Mouse (Mus musculus) embryo, embryonic 10.5 days (tissue): ENCODE results near the gene Fgd6.

Experiments
- DNase-seq: peaks from one replicate; pipeline ENCODE4 v3.0.0-alpha.2; 2015; ENCODE audit warnings: low spot score

Fgd6 gene

GRCm38 (mm10) chr10:94134535-94135390, 99.0 kb downstream of the Fgd6 start:
- DNase-seq = no peak

DNA sequence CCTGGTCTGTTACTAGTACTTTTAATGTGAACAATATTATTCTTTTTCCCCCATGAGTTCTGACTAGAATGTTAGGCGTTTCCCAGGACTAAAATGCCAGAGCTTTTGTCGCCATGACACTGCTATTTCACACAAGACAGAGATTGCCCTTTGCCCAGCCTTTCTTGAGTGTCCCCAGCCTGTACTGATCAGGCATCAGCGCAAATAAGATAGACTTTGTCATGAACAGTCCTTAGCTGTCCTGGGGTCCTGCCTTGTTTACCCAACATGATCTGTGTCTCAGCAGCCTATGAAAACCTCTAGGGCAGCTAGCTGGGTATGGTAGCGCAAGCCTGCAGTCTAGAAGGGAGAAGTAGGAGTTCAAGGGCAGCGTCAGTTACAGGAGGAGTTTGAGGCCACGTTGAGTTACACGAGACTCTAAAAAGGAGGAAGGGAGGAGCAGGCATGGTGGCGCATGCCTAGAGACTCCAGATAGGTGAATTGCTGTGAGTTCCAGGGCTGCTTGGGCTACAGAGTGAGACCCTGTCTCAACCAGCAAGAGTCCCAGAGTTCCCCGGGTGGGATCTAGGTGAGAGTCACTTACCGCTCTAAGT, 103.2 kb downstream of the Fgd6 start:
- DNase-seq = no peak

GRCm38 (mm10) chr10:94140227-94140931, 104.6 kb downstream of the Fgd6 start:
- no peak for DNase-seq

- no peak for DNase-seq
These were observed 106.6 kb downstream of the Fgd6 start for GRCm38 (mm10) chr10:94142427-94142826.

DNA sequence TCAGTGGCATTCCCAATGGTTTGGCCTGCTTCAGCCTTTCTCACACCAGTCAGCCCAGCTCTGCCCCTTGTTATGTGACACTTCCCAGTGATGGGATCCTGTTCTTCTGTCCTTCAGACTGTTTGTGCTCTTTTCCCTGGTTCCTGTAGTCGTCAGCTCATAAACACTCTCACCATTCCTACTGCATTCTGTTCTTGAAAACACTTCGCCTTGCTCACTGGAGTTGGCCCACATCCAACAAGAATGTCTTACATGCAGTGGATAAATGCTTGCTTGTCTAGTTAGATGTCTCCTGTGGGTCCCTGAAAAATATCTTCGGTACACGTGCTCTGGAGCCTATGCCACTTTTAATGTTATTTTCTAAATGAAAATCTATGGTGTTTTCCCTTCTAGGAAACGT, 108.8 kb downstream of the Fgd6 start:
- DNase-seq = no peak

- no peak for DNase-seq
These were observed 111.6 kb downstream of the Fgd6 start for GRCm38 (mm10) chr10:94147391-94147755.

DNA sequence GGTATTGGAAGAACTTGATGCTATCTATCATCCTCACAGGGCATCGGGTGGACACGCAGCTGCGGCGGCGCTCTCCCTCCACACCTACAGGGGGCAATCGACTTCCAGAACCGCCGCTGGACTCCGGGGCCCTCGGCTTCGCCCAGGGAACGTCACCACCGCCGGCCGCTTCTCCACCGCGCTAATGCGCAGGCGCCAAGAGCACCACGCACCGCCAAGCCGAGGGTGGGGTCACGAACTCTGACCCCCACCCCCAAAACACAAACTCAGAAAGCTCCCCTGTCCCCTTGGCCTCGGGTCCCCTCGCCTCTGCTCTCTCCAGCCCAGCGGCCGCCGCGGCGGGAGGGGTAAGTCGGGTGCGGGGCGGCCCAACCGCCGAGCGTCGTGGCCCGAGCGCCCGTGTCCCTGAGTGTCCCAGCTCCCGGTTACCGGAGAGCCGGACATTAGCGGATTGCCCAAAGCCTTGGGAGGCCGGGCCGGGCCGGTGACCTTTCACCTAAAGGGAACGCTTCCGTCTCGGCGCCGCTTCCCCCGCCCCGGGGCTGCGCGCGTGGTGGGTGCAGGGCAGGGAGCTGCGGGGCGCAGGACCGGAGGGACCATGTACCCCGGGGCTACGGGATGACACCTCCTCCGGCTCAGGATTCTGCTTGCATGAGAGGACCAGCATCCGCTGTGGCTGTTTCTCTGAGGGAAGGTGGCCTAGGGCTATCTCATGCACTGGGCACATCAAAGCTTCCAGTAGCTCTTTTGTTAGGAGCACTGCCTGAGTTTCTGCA, 112.1 kb downstream of the Fgd6 start, which contains the start of gene Nr2c1:
Gene Nr2c1, plus strand, starts transcription at position 268 of the 776 bp plus-strand sequence.
- DNase-seq = peak; percentile 91

DNA sequence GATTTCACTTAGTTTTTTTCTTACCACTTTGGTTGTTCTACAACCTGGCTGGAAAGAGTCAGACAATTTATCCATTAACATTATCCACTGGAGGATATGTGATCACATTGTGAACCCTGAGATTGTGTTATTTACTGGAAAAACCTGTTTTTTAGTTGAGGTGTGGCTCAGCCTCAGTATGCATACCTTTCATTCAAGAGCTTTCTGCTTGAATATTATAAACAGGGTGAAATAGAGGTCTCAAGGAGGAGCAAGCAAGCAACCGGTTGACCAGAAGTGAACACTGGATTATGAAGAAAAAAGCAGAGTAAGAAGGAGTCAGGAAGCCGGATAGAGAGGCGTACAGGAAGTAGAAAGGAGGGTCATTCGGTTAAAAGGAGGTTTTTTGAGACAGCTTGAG, 115.7 kb downstream of the Fgd6 start:
- DNase-seq = no peak

GRCm38 (mm10) chr10:94153841-94154240, 118.0 kb downstream of the Fgd6 start:
- DNase-seq = no peak

GRCm38 (mm10) chr10:94158962-94159361, 123.2 kb downstream of the Fgd6 start:
- DNase-seq = no peak

- no peak for DNase-seq
These were observed 123.6 kb downstream of the Fgd6 start for GRCm38 (mm10) chr10:94159406-94159805.

- no peak for DNase-seq
These were observed 125.4 kb downstream of the Fgd6 start for GRCm38 (mm10) chr10:94161051-94161765.

GRCm38 (mm10) chr10:94162031-94162430, 126.2 kb downstream of the Fgd6 start:
- DNase-seq = no peak

- no peak for DNase-seq
These were observed 128.5 kb downstream of the Fgd6 start for GRCm38 (mm10) chr10:94164104-94164845.

DNA sequence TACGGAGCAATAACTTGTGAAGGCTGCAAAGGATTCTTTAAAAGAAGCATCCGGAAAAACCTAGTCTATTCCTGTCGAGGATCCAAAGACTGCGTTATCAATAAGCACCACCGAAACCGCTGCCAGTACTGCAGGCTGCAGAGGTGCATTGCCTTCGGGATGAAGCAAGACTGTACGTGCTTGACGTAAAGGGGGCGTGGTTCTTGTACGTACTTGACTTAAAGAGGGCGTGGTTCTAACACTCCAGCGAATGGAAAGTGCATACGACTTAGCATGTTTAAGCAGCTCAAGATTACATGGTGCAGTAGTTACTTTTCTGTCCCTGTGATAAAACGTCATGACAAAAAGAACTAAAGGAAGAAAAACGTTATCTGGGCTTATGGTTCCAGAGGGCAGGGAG, 129.6 kb downstream of the Fgd6 start:
- DNase-seq = no peak

GRCm38 (mm10) chr10:94167051-94167750, 131.4 kb downstream of the Fgd6 start:
- DNase-seq = no peak

GRCm38 (mm10) chr10:94171440-94172130, 135.8 kb downstream of the Fgd6 start:
- no peak for DNase-seq

DNA sequence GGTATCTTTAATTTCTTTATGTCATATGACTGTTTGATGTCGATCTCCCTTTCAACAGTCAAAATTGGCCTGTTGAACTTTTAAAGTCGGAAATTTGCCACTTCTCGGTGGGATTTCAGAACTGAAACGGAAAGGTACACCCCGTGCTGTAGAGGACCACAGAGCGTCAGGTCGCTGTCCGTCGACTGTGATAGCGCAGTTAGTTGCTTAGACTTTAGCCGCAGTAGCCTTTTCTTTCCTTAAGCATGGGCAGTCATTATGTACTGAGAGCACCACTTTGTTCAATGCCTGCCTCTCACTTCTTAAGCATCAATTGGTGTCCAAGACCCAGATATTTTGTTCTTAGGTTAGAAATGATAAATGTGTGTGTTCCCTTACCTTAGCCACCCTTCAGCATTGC, 136.3 kb downstream of the Fgd6 start:
- DNase-seq = no peak

GRCm38 (mm10) chr10:94172706-94173105, 136.9 kb downstream of the Fgd6 start:
- DNase-seq = peak; percentile 24

DNA sequence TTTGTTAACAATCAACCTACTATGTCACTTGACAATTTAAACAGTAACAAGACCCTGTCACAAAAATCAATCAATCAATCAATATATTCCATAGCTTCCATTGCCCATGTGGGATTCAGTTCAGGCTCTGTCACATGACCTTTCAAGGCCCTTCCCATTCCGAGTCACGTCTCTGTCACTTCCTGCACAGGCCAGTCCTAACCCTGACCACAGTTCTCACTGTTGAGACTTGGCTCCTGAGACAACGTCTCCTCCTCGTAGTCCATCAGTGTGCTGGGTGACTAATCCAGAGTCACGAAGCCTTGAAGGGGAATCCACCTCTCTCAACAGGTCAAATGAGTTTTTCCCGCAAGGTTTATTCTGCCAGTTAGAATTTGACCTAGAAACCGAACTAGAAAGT, 138.9 kb downstream of the Fgd6 start:
- no peak for DNase-seq
